ENCODE assay signal across 29 mouse cellular contexts in genomic region chrX:108842705-108843104, GRCm38 (mm10). TPM values are rescaled to one million over a fixed set of nuclear protein-coding genes. Genes with fewer than 3 reads are reported as not detected.
DNase-seq lines count a peak whose midpoint lies in the region; ATAC-seq and TF ChIP-seq lines count a peak whose summit lies in the region.
"Had no signal": no experiment of that assay in that cellular context is flagged by ENCODE, and none has a peak within 500 bp of the region (broad histone marks: within the 10 kb centered on the region; RNA-seq: fewer than 3 reads in every experiment).

No protein-coding gene starts in this region.

- no peak for TF ChIP-seq POLR2A in brain, embryonic 14.5 days (IDR thresholded peaks at IDR 0.05; ENCODE audit: borderline replicate concordance, extremely low read depth, insufficient read depth, insufficient read length, poor library complexity, severe bottlenecking)

- H3K4me3 ChIP-seq in neural tube, embryonic 15.5 days (replicated peaks), result no peak overlapping the region
- H3K4me3 ChIP-seq: embryonic facial prominence, embryonic 10.5 days; embryonic facial prominence, embryonic 13.5 days; erythroblast, embryonic 14.5 days; forebrain, embryonic 13.5 days; heart, adult 2 months; heart, embryonic 10.5 days; heart, embryonic 13.5 days had no signal

- WGBS in neural tube, embryonic 15.5 days, result 93% methylated on average over 2 of the region's 2 CpGs

- no peaks in the 10 kb centered on the region for H3K36me3 ChIP-seq in neural tube, embryonic 15.5 days
- H3K36me3 ChIP-seq: embryonic facial prominence, embryonic 10.5 days; embryonic facial prominence, embryonic 13.5 days; heart, embryonic 10.5 days; heart, embryonic 13.5 days had no signal

- no peak for TF ChIP-seq CTCF in brain, embryonic 14.5 days (IDR thresholded peaks at IDR 0.05; ENCODE audit: borderline replicate concordance, extremely low read depth, insufficient read depth, insufficient read length)

- H3K27ac ChIP-seq in neural tube, embryonic 15.5 days (replicated peaks), result no peak overlapping the region
- H3K27ac ChIP-seq: embryonic facial prominence, embryonic 10.5 days; embryonic facial prominence, embryonic 13.5 days; forebrain, embryonic 13.5 days; heart, adult 2 months; heart, embryonic 10.5 days; heart, embryonic 13.5 days; hindbrain, embryonic 14.5 days; hindbrain, postnatal 0 days had no signal

- no peak overlapping the region for H3K9ac ChIP-seq in neural tube, embryonic 15.5 days (replicated peaks)
- H3K9ac ChIP-seq: embryonic facial prominence, embryonic 13.5 days; forebrain, embryonic 13.5 days; heart, embryonic 13.5 days; hindbrain, embryonic 14.5 days had no signal

- H3K4me2 ChIP-seq in neural tube, embryonic 15.5 days, result no peak overlapping the region
- H3K4me2 ChIP-seq: embryonic facial prominence, embryonic 13.5 days; forebrain, embryonic 13.5 days; heart, embryonic 13.5 days; hindbrain, embryonic 14.5 days had no signal

- no peaks in the 10 kb centered on the region for H3K27me3 ChIP-seq in neural tube, embryonic 15.5 days (replicated peaks)
- H3K27me3 ChIP-seq: embryonic facial prominence, embryonic 13.5 days; forebrain, embryonic 13.5 days; heart, embryonic 13.5 days had no signal

- ATAC-seq in cerebellum, adult (ENCODE audit: insufficient number of reproducible peaks, low FRiP score, low TSS enrichment), result no peak
- ATAC-seq in frontal cortex, adult (ENCODE audit: low TSS enrichment), result peak; percentile 98
- ATAC-seq in neural tube, embryonic 15.5 days (ENCODE audit: low FRiP score), result no peak
- ATAC-seq: CD4-positive, CD25-positive, alpha-beta regulatory T cell, adult 4 months; forebrain, embryonic 13.5 days; forebrain, embryonic 16.5 days; hindbrain, postnatal 0 days; inflammation-experienced regulatory T-cells, adult 6 months; intestine, embryonic 16.5 days had no signal

- no peaks in the 10 kb centered on the region for H3K4me1 ChIP-seq in neural tube, embryonic 15.5 days
- H3K4me1 ChIP-seq: embryonic facial prominence, embryonic 10.5 days; embryonic facial prominence, embryonic 13.5 days; forebrain, embryonic 13.5 days; heart, embryonic 10.5 days; heart, embryonic 13.5 days had no signal

- DNase-seq in cerebellum, postnatal 10 days, result peak; percentile 52 to 64
- no peak for DNase-seq in frontal cortex, postnatal 14 days (ENCODE audit: low spot score in 2 of 2)
- peak; percentile 77 for DNase-seq in brain, adult 2 months (ENCODE audit: low read depth, low spot score)
- DNase-seq in brain, embryonic 14.5 days (ENCODE audit: low read depth), result peak; percentile 2
- DNase-seq: adrenal gland, adult 2 months; adrenal gland, postnatal 14 days; cerebellum, adult 11-12 months; embryo, embryonic 11 days; gastrocnemius, postnatal 25 days; heart, adult 2 months; heart, postnatal 14 days; heart, postnatal 4 days; kidney, adult 18-20 months; kidney, adult 9 months had no signal

- H3K9me3 ChIP-seq in neural tube, embryonic 15.5 days (replicated peaks), result no peaks in the 10 kb centered on the region
- H3K9me3 ChIP-seq: embryonic facial prominence, embryonic 10.5 days; embryonic facial prominence, embryonic 13.5 days; forebrain, embryonic 13.5 days; heart, embryonic 10.5 days; heart, embryonic 13.5 days had no signal

RNA-seq across cellular contexts. Expression of gene Brwd3, which starts 8.5 kb away (rescaled TPM):
- 5.3 and 6.4 TPM in 2 replicates for polyA plus RNA-seq in brain, embryonic 14.5 days (2012; rRNA removed)
- 2.1 and 2.4 TPM in 2 replicates for polyA plus RNA-seq in neural tube, embryonic 15.5 days (2015; fragmentation: Nextera tagmentation; extraction: Ambion mirVana)

Comparison
In these comparisons a context has a peak if more than half of its experiments do, and no peak if none do; other contexts are left out.
1. DNase-seq: peak in cerebellum, postnatal 10 days (2 of 2), brain, adult 2 months (single experiment) and brain, embryonic 14.5 days (single experiment); none in frontal cortex, postnatal 14 days (0 of 2).